Mouse (Mus musculus) thymus, adult 2 months (tissue): ENCODE data around the gene Gatd1. TPM values are rescaled to one million over a fixed set of nuclear protein-coding genes. Genes with fewer than 3 reads are reported as not detected.

ENCODE experiments used
- DNase-seq: peaks from one replicate; pipeline ENCODE4 v3.0.0; 2021
- H3K27ac ChIP-seq: fragments of 200-500 bp; 2 replicates; pipeline ENCODE4 v1.5.1; 2012; ENCODE audit warnings: low read length, control low read depth; ENCODE audit not compliant: control insufficient read depth, insufficient read depth
- H3K27me3 ChIP-seq: fragments of 200-500 bp; 2 replicates; pipeline ENCODE4 v1.6.1; 2012; ENCODE audit warnings: mild to moderate bottlenecking, low read length, moderate library complexity, mixed read lengths; ENCODE audit not compliant: control insufficient read depth, insufficient read depth
- H3K36me3 ChIP-seq: fragments of 200-500 bp; 2 replicates; pipeline ENCODE4 v1.6.1; 2012; ENCODE audit warnings: mild to moderate bottlenecking, low read length, moderate library complexity; ENCODE audit not compliant: control insufficient read depth, insufficient read depth
- H3K4me1 ChIP-seq: fragments of 200-500 bp; replicated peaks from 2 replicates; pipeline ENCODE4 v1.6.1; 2012; ENCODE audit warnings: low read length; ENCODE audit not compliant: control insufficient read depth, insufficient read depth
- H3K4me3 ChIP-seq: fragments of 200-500 bp; 2 replicates; pipeline ENCODE4 v1.5.1; 2012; ENCODE audit warnings: mild to moderate bottlenecking, low read length, control low read depth, moderate library complexity; ENCODE audit not compliant: control insufficient read depth, insufficient read depth
- CTCF ChIP-seq: fragments of 200-500 bp; IDR thresholded peaks from 2 replicates; pipeline ENCODE4 v1.5.1; 2012; ENCODE audit warnings: mild to moderate bottlenecking, control low read depth, low read length, moderate library complexity, borderline replicate concordance; ENCODE audit not compliant: control insufficient read depth, poor library complexity, insufficient read depth; ENCODE audit errors: extremely low read depth
- POLR2A ChIP-seq: fragments of 200-500 bp; IDR thresholded peaks from 2 replicates; pipeline ENCODE4 v1.6.1; 2012; ENCODE audit warnings: mild to moderate bottlenecking, low read length, control low read depth, moderate library complexity; ENCODE audit not compliant: control insufficient read depth, poor library complexity, insufficient read depth; ENCODE audit errors: extremely low read depth
- WGBS: fragments of 180-500 bp; shearing (Covaris S2); methylation state at CpG from one replicate; pipeline ENCODE4 v1.1.7; 2018; 5-methylcytosine and 5-hydroxymethylcytosine counted together
- polyA plus RNA-seq: library from polyadenylated mRNA; depleted of rRNA; stranded (reverse); fragments of >200 nt; gene quantifications from 2 replicates; pipeline ENCODE4 v1.2.3, GENCODE M21; 2012

Gene Gatd1
- polyA plus RNA-seq, 1 experiment = 98.1 TPM

DNA sequence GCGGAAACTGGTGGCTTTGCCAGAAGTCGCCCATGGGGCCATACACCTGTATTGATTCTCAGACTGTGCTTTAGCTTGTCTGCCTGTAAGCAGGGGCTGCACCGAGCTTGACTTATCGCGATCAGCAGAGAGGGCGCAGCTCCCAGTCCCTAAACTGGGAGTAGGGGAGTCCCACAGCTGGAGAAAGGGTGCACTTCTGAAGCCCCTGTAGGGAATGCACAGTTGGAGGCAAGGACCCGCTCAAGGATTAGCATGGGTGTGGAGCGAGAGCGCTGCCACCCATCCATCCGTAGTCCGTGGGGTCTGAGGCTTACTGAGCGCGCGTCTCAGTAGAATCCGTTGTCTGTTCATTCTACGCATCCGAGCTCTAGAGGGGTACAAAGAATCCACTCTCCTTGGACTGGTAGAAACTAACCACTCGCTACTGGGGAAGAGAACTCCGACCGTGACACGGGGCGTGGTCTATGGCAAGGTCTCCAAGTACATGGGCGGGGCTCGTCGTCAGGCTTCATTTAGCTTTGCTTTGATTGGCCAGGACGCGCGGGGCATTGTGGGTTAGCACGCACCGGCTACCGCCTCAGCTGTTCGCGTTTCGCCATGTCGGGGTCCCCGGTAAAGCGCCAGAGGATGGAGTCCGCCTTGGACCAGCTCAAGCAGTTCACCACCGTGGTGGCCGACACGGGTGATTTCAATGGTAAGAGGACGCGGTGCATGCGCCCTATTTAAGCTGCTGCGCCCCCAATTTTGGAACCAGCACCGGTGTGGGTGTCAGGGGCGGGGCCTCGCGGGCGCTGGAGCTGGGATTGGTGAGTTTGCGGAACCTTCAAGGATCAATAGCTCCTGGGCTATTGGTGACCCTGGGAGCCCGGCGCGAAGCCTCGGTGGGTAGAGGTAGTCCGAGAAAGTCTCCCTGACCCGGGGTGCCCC, 22.0 kb downstream of the Gatd1 start, which contains the start of gene Taldo1:
Taldo1 (plus strand) TSS at position 575 of the 927 bp plus-strand sequence.
- peaks cover 8% of the 10 kb centered on the region for H3K4me1 ChIP-seq
- WGBS = under 1% methylated on average over 57 of the region's 57 CpGs
- H3K36me3 ChIP-seq = peaks cover 9% of the 10 kb centered on the region; the same call in 1 of the 2 replicates
- peak; percentile 99 for DNase-seq
- no peaks in the 10 kb centered on the region for H3K27me3 ChIP-seq
- TF ChIP-seq POLR2A = peak; percentile 67; the same call in 1 of the 2 replicates
- no peak for TF ChIP-seq CTCF
- H3K27ac ChIP-seq = peak within 1 kb of the TSS; percentile 8; the same call in 1 of the 2 replicates
- peak within 1 kb of the TSS; percentile 81 for H3K4me3 ChIP-seq

GRCm38 (mm10) chr7:141390326-141391259, 23.3 kb downstream of the Gatd1 start:
- Histone ChIP-seq H3K4me1 (peaks cover 8% of the 10 kb centered on the region), H3K27me3 (no peaks in the 10 kb centered on the region), H3K4me3 (no peak overlapping the region), H3K36me3 (no peaks in the 10 kb centered on the region; the same call in 1 of the 2 replicates), H3K27ac (no peak overlapping the region)
- DNase-seq = no peak
- 91% methylated on average over 9 of the region's 9 CpGs for WGBS
- TF ChIP-seq POLR2A (no peak), CTCF (no peak)

- Histone ChIP-seq H3K27ac (no peak overlapping the region), H3K27me3 (no peaks in the 10 kb centered on the region), H3K4me3 (no peak overlapping the region), H3K36me3 (no peaks in the 10 kb centered on the region), H3K4me1 (peaks cover 8% of the 10 kb centered on the region)
- no peak for DNase-seq
- no peak for TF ChIP-seq CTCF
- no peak for TF ChIP-seq POLR2A
- WGBS = 79% methylated on average over 3 of the region's 3 CpGs
These were observed 25.3 kb downstream of the Gatd1 start for GRCm38 (mm10) chr7:141388487-141389109.

- WGBS = 37% methylated on average over 2 of the region's 2 CpGs
These were observed 26.0 kb downstream of the Gatd1 start for GRCm38 (mm10) chr7:141387807-141388486.

DNA sequence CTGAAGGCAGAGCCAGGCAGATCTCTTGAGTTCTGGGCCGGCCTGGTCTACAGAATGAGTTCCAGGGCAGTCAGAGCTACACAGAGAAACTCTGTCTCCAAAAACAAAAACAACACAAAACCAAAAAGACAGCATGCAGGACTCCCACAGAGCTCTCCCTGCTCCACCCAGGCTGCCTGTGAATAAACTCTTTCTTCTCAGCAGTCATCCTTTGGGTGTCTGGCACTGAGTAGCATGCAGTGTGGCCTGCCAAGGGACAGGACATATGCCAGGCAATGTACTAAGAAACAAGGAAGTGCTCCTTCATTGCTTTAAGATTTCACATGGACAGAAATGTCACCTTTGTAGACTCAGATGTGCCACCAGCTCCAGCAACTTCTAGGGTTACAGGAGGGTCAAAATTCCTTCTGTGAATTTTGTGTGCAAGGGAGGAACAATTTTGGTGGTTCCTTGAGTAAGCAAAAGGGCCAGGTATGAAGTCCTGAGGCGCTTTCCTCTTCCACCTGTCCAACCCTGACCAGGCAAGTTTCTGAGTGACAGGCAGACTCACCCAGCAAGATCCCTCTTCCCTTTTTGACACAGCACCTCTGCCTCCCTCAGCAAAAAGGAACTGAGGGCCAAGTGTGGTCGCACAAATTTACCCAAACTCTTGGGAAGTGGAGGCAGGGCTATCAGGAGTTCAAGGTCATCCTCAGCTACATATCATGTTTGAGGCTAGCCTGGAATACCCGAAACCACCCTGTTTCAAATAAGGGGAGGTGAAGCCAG, 32.7 kb downstream of the Gatd1 start:
- no peaks in the 10 kb centered on the region for H3K36me3 ChIP-seq
- H3K27me3 ChIP-seq = no peaks in the 10 kb centered on the region
- H3K27ac ChIP-seq = no peak overlapping the region
- DNase-seq = no peak
- WGBS = 64% methylated on average over 4 of the region's 4 CpGs
- H3K4me3 ChIP-seq = no peak overlapping the region
- TF ChIP-seq POLR2A = no peak
- no peak for TF ChIP-seq CTCF
- H3K4me1 ChIP-seq = no peaks in the 10 kb centered on the region

More at GRCm38 (mm10) chr7:141387807-141388486, 26.0 kb downstream of the Gatd1 start:
- Histone ChIP-seq H3K4me3 (no peak overlapping the region), H3K36me3 (no peaks in the 10 kb centered on the region), H3K27ac (no peak overlapping the region), H3K4me1 (peaks cover 6% of the 10 kb centered on the region), H3K27me3 (no peaks in the 10 kb centered on the region)
- no peak for DNase-seq
- TF ChIP-seq POLR2A = no peak
- no peak for TF ChIP-seq CTCF
